Mouse (Mus musculus) cerebellum, postnatal 10 days (tissue): ENCODE results near the gene Crhr1.
A peak's percentile ranks its signal among the peaks of the same experiment; 100 is the strongest.
"Not testable (repeated sequence)": the region's sequence is repeated elsewhere in the genome, so short reads cannot be mapped to it uniquely, and the experiment has no call there.

Experiments used
- DNase-seq, 2 experiments: peaks; one replicate each; pipeline ENCODE4 v3.0.0; 2021; ENCODE audit warnings: mixed read lengths in 2 of 2

The Crhr1 gene

DNA sequence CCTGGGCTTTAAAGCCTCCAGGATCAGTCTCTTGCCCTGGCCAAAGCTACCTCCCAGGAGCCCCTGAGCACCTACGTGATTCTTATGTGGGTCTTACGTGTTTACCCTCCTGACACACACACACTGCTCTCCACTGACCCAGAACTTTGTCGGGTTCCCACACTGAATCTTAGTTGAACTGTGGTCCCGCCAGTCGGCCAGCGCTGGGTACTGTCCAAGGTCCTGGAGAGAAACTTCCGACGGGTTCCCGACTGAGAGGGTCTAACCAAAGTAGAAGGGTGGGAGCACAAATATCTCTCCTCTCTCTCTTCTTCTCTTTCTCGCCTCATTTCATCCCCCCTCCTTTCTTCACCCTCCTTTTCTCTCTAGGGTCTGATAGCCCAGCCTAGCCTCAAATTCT, 65.2 kb downstream of the Crhr1 start:
- DNase-seq, result no peak

DNA sequence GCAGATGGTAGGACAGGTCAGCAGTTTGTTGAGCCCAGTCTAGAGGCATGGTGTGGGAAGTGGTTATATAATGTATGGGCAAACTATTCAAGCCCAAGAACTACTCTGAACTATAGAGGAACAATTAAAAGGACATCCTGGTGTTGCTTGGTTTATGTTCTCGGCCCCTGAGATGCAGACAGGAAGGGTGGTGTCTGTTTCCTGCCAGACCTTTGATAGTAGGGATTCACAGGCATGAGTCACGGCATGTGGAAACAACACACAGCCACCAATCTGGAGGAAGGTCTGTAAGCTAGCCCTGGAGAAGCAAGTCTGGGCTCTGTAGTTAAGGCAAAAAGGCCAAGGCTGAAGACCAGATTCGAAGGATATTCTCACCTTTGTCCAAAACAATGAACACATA, 70.6 kb downstream of the Crhr1 start:
- DNase-seq, result no peak

DNA sequence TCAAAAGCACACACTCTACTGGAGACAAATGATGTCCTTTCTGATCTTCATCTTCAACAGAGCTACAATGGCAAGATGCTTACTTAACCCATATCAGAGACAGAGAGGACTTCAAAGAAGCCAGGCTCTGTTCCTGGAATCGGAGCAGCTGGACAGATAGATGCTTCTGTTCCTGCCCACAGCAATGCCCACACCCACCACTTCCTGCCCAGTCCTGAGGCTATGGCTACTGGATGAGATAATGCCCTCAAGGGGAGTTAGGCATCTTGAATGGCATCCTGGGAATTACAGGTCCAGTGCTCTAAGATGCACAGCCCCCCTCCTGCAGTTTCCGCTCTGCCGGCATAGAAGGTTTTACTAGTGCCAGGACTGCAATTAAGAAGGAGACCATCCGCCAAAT, 73.9 kb downstream of the Crhr1 start:
- peak in 1 of 2 experiments; percentile 33 for DNase-seq

DNA sequence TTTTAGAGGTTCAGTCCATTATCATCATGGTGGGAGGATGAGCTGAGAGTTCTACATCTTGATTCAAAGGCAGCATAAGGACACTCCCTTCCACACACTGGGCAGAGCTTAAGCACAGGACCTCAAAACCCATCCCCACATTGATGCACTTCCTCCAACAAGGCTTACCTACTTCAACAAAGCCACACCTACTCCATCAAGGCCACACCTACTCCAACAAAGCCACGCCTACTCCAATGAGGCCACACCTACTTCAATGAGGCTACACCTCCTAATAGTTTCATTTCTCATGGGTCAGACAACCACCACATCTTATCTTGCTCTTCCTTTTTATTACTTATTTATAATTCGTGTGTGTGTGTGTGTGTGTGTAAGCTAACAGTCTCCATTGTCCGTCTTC, 76.4 kb downstream of the Crhr1 start:
- no peak for DNase-seq

DNA sequence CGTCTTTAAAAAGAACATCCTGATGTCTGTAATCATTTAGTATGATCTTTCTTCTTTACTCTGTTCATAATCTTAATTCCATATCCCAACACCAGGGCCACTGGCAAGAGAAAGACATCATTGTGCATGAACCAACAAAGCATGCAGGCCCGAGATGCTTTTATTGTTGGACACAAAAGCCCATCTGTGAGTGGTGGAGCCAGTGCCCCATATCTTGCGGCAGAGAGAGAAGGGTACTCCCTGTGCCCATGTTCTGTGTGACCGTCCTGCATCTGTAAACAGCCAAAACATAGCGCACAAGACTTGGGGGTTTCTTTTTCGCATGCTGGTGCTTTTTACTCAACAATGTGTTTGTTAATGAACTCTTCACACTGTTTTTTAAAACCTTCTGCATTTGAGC, 78.6 kb downstream of the Crhr1 start:
- no peak for DNase-seq

DNA sequence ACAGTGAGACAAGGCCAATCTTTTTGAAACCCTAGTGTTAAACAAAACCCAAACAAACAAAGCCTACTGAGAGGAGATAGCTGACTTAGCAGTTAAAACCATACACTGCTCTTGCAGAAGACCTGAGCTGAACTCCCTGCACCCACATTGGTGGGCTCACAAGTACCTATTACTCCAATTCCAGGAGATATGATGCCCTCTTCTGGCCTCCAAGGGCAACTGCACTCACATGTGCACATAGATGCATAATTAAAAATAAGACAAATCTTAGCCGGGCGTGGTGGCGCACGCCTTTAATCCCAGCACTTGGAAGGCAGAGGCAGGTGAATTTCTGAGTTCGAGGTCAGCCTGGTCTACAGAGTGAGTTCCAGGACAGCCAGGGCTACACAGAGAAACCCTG, 81.5 kb downstream of the Crhr1 start:
- DNase-seq, result not testable (repeated sequence)

DNA sequence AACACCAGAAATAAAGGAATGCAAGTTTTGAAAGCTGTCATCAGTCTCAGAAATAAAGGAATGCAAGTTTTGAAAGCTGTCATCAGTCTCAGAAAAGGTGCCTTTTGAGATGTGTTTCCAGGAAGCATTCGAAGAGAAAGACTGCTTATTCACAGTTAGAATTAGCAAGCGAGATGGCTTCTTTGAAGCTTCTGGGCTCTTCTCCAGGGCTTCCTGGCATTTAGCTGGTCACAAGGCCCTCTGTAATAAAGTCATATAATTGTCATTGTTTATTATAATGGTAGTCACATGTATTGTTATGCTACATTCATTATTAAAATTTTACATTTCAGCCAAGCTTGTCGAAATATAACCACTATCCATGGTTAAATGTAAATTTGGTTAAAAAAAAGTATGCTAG, 85.4 kb downstream of the Crhr1 start:
- DNase-seq, result peak; percentile 50 to 51

DNA sequence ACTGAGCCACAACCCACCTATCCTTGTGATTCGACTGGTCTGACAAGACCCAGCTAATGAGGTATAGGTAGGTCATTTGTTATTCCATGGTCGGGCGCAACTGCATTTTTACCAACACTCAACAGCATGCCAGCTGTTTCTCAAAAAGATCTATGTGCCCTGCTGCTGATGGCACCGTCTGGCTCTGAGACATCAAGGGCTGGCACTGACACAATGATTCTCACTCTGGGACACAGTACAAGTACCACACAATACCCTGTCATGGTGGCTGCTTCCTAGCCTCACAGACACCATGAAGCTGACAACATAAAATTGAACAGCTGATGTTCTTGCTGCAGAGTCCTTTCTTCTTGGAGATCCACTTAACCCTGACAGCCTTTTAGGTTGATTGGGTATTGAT, 87.6 kb downstream of the Crhr1 start:
- no peak for DNase-seq

DNA sequence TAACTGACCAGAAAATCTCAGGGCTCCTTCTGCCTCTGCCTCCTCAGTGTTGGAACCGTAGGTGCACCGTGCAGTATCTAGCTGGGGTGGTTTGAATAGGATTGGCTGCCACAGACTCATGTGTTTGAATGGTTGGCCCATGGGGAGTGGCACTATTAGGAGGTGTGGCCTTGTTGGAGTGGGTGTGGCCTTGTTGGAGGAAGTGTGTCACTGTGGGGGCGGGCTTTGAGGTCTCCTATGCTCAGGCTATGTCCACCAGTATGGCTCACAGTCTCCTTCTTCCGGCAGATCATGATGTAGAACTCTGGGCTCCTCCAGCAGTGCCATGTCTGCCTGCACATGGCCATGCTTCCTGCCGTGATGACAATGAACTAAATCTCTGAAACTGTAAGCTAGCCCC, 89.1 kb downstream of the Crhr1 start:
- DNase-seq, result no peak

DNA sequence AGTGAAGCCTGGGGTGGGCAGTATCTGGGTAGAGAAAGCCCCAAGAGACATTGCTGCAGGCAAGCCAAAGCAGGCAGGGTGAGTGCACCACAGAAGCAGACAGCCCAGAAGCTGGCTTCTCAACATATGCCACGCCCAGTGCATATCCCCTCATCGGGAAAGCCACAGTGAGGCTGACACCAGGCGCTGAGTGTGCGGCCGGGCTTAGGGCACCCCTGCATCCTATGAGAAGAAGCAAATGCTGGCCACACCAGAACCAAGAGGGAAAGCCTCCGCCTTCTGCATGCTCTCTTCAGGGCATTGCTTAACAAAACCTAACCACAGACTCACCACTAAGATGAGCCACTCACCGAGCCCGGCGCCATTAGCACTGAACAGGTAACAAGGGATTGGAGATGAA, 90.6 kb downstream of the Crhr1 start:
- DNase-seq, result no peak
